Mouse (Mus musculus): ENCODE data around the gene Nkain2. TPM values are rescaled to one million over a fixed set of nuclear protein-coding genes. Genes with fewer than 3 reads are reported as not detected.

Gene Nkain2
- polyA plus RNA-seq, 1 experiment from 2014 or later = 18.3 TPM

DNA sequence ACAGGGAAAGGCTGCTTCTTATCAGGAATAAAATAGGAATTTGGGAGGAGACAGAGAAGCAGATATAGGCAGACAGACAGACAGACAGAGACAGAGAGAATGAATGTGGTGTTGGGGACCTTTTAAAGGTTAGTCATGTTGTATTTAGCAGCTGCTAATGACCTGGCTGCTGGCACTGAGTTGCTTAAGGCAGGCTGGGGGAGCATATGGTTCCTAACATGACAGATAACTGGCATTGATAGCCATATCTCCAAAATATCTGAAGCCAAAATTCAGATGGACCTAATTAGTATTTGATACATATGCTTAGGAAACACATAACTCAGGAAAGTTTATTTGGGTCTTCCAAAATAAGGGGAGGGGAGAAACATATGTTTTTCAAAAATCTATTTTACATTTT, 285.8 kb downstream of the Nkain2 start:
- DNase-seq (ENCODE audit: low spot score) = no peak

GRCm38 (mm10) chr10:32602798-32603197, 287.5 kb downstream of the Nkain2 start:
- no peak overlapping the region for H3K9ac ChIP-seq
- 76% methylated on average over 4 of the region's 4 CpGs for WGBS

More for the DNA sequence above, 285.8 kb downstream of the Nkain2 start:
- Histone ChIP-seq H3K4me1 (replicated peaks; ENCODE audit: control insufficient read depth, insufficient read depth, low read length) (no peaks in the 10 kb centered on the region), H3K36me3 (replicated peaks; ENCODE audit: control insufficient read depth, insufficient read depth) (no peaks in the 10 kb centered on the region), H3K4me3 (replicated peaks; ENCODE audit: low read length) (no peak overlapping the region), H3K27me3 (ENCODE audit: control insufficient read depth, insufficient read depth, low read length) (no peaks in the 10 kb centered on the region), H3K4me2 (replicated peaks) (no peak overlapping the region), H3K27ac (no peak overlapping the region), H3K9ac (no peak overlapping the region), H3K9me3 (ENCODE audit: control insufficient read depth, low read length) (no peaks in the 10 kb centered on the region)
- no peak for ATAC-seq (ENCODE audit: low FRiP score)

DNA sequence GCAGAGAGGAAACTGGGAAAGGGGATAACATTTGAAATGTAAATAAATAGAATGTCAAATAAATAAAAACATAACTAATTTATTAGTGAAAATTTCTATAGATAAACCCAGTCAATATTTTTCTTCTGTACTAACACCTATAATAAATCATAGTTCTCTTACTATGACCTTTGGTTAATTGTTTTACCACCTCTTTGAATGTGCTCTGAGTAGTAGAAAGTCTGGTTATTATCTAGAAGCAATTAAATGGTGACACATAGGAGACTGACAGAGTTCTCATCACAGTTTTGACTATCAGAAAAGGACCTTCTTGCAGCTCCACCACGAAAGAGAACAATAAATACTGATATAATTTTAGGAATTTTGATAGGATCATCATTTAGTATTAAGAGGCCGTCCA, 295.3 kb downstream of the Nkain2 start:
- no peaks in the 10 kb centered on the region for H3K27me3 ChIP-seq (ENCODE audit: control insufficient read depth, insufficient read depth, low read length)
- DNase-seq (ENCODE audit: low spot score) (no peak), ATAC-seq (ENCODE audit: low FRiP score) (no peak)
- no peak overlapping the region for H3K9ac ChIP-seq
- H3K36me3 ChIP-seq (replicated peaks; ENCODE audit: control insufficient read depth, insufficient read depth) = no peaks in the 10 kb centered on the region
- H3K9me3 ChIP-seq (ENCODE audit: control insufficient read depth, low read length) = no peaks in the 10 kb centered on the region
- H3K4me2 ChIP-seq (replicated peaks) = no peak overlapping the region
- H3K4me1 ChIP-seq (replicated peaks; ENCODE audit: control insufficient read depth, insufficient read depth, low read length) = no peaks in the 10 kb centered on the region
- H3K4me3 ChIP-seq (replicated peaks; ENCODE audit: low read length) = no peak overlapping the region
- H3K27ac ChIP-seq = no peak overlapping the region
- WGBS = 78% methylated on average over 2 of the region's 2 CpGs

More at GRCm38 (mm10) chr10:32602798-32603197, 287.5 kb downstream of the Nkain2 start:
- H3K27me3 ChIP-seq (ENCODE audit: control insufficient read depth, insufficient read depth, low read length) = no peaks in the 10 kb centered on the region
- H3K9me3 ChIP-seq (ENCODE audit: control insufficient read depth, low read length) = no peaks in the 10 kb centered on the region
- no peak overlapping the region for H3K27ac ChIP-seq
- no peak for ATAC-seq (ENCODE audit: low FRiP score)
- no peaks in the 10 kb centered on the region for H3K36me3 ChIP-seq (replicated peaks; ENCODE audit: control insufficient read depth, insufficient read depth)
- H3K4me2 ChIP-seq (replicated peaks) = no peak overlapping the region
- no peaks in the 10 kb centered on the region for H3K4me1 ChIP-seq (replicated peaks; ENCODE audit: control insufficient read depth, insufficient read depth, low read length)
- no peak for DNase-seq (ENCODE audit: low spot score)
- H3K4me3 ChIP-seq (replicated peaks; ENCODE audit: low read length) = no peak overlapping the region

GRCm38 (mm10) chr10:32577276-32577580, 313.0 kb downstream of the Nkain2 start:
- no peak overlapping the region for H3K4me3 ChIP-seq (replicated peaks; ENCODE audit: low read length)
- no peak overlapping the region for H3K4me2 ChIP-seq (replicated peaks)
- no peaks in the 10 kb centered on the region for H3K27me3 ChIP-seq (ENCODE audit: control insufficient read depth, insufficient read depth, low read length)
- H3K27ac ChIP-seq = no peak overlapping the region
- H3K9ac ChIP-seq = no peak overlapping the region
- no peaks in the 10 kb centered on the region for H3K36me3 ChIP-seq (replicated peaks; ENCODE audit: control insufficient read depth, insufficient read depth)
- H3K9me3 ChIP-seq (ENCODE audit: control insufficient read depth, low read length) = 0 out of 2 replicates have a peak, but pooled peaks cover 6% of the 10 kb centered on the region
- ATAC-seq (ENCODE audit: low FRiP score) = 0 out of 2 replicates have a peak, but pooled peaks have one; percentile 46
- no peaks in the 10 kb centered on the region for H3K4me1 ChIP-seq (replicated peaks; ENCODE audit: control insufficient read depth, insufficient read depth, low read length)
- DNase-seq (ENCODE audit: low spot score) = peak; percentile 28
- WGBS = 30% methylated on average over 3 of the region's 3 CpGs

- Histone ChIP-seq H3K36me3 (replicated peaks; ENCODE audit: control insufficient read depth, insufficient read depth) (no peaks in the 10 kb centered on the region), H3K27me3 (ENCODE audit: control insufficient read depth, insufficient read depth, low read length) (no peaks in the 10 kb centered on the region), H3K4me2 (replicated peaks) (no peak overlapping the region), H3K4me1 (replicated peaks; ENCODE audit: control insufficient read depth, insufficient read depth, low read length) (no peaks in the 10 kb centered on the region), H3K9me3 (ENCODE audit: control insufficient read depth, low read length) (0 out of 2 replicates have a peak, but pooled peaks cover 6% of the 10 kb centered on the region), H3K9ac (no peak overlapping the region), H3K4me3 (replicated peaks; ENCODE audit: low read length) (no peak overlapping the region), H3K27ac (no peak overlapping the region)
- ATAC-seq (ENCODE audit: low FRiP score) (peak; percentile 60; the same call in 1 of the 2 replicates), DNase-seq (ENCODE audit: low spot score) (no peak)
- WGBS = 13% methylated on average over 2 of the region's 2 CpGs
Observed at GRCm38 (mm10) chr10:32576559-32577275, 313.5 kb downstream of the Nkain2 start.

DNA sequence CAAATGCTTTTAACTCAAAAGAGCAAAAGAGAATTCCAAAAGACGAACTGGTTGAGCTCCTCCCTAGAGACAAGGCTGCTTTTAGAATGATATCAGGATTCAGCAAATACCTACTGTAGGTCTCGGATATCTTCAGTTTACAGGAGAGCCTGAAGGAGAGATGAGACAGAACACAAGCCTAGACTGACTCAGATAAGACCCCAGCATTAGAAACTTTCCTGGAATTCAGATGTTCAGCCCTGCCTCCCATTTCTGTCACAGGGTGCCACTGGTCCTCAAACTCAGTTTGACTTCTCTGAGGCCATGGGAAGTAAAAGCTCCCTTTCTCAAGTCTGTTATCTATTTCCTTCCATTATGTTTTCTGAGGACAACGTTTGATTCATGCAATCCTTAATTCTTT, 332.6 kb downstream of the Nkain2 start:
- Histone ChIP-seq H3K9me3 (ENCODE audit: control insufficient read depth, low read length) (no peaks in the 10 kb centered on the region), H3K9ac (no peak overlapping the region), H3K4me3 (replicated peaks; ENCODE audit: low read length) (no peak overlapping the region), H3K27ac (no peak overlapping the region), H3K4me2 (replicated peaks) (no peak overlapping the region), H3K27me3 (ENCODE audit: control insufficient read depth, insufficient read depth, low read length) (no peaks in the 10 kb centered on the region), H3K36me3 (replicated peaks; ENCODE audit: control insufficient read depth, insufficient read depth) (no peaks in the 10 kb centered on the region), H3K4me1 (replicated peaks; ENCODE audit: control insufficient read depth, insufficient read depth, low read length) (no peaks in the 10 kb centered on the region)
- ATAC-seq (ENCODE audit: low FRiP score) (no peak), DNase-seq (ENCODE audit: low spot score) (no peak)
- WGBS = 81% methylated on average over 3 of the region's 3 CpGs

DNA sequence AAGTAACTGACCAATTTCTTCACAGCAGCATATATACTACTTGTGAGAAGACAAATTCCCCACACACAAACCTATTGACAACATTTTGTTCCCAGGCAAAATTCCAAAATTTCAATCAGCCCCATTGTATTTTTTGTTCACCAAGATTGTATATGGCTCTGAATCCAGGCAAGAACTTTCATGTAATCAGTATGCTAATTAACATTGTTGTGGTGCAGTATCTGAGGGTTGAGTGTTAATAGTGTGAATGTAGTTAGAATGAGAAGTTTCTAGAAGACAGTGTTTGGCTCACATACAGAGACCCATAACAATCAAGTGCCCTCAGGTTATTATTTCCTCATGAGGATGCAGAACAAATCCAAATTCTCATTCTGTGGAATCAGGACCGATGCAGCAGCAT, 354.2 kb downstream of the Nkain2 start:
- H3K36me3 ChIP-seq (replicated peaks; ENCODE audit: control insufficient read depth, insufficient read depth) = no peaks in the 10 kb centered on the region
- no peak overlapping the region for H3K4me2 ChIP-seq (replicated peaks)
- DNase-seq (ENCODE audit: low spot score) (no peak), ATAC-seq (ENCODE audit: low FRiP score) (no peak)
- no peak overlapping the region for H3K4me3 ChIP-seq (replicated peaks; ENCODE audit: low read length)
- H3K4me1 ChIP-seq (replicated peaks; ENCODE audit: control insufficient read depth, insufficient read depth, low read length) = no peaks in the 10 kb centered on the region
- WGBS = 62% methylated on average over 1 of the region's 1 CpGs
- no peak overlapping the region for H3K27ac ChIP-seq
- no peaks in the 10 kb centered on the region for H3K27me3 ChIP-seq (ENCODE audit: control insufficient read depth, insufficient read depth, low read length)
- H3K9ac ChIP-seq = no peak overlapping the region
- H3K9me3 ChIP-seq (ENCODE audit: control insufficient read depth, low read length) = no peaks in the 10 kb centered on the region

- Histone ChIP-seq H3K4me1 (replicated peaks; ENCODE audit: control insufficient read depth, insufficient read depth, low read length) (no peaks in the 10 kb centered on the region), H3K9ac (no peak overlapping the region), H3K36me3 (replicated peaks; ENCODE audit: control insufficient read depth, insufficient read depth) (no peaks in the 10 kb centered on the region), H3K27ac (no peak overlapping the region), H3K4me2 (replicated peaks) (no peak overlapping the region), H3K4me3 (replicated peaks; ENCODE audit: low read length) (no peak overlapping the region), H3K9me3 (ENCODE audit: control insufficient read depth, low read length) (no peaks in the 10 kb centered on the region), H3K27me3 (ENCODE audit: control insufficient read depth, insufficient read depth, low read length) (no peaks in the 10 kb centered on the region)
- no peak for ATAC-seq (ENCODE audit: low FRiP score)
- WGBS = 94% methylated on average over 1 of the region's 1 CpGs
- no peak for DNase-seq (ENCODE audit: low spot score)
Observed at GRCm38 (mm10) chr10:32510821-32511220, 379.4 kb downstream of the Nkain2 start.

DNA sequence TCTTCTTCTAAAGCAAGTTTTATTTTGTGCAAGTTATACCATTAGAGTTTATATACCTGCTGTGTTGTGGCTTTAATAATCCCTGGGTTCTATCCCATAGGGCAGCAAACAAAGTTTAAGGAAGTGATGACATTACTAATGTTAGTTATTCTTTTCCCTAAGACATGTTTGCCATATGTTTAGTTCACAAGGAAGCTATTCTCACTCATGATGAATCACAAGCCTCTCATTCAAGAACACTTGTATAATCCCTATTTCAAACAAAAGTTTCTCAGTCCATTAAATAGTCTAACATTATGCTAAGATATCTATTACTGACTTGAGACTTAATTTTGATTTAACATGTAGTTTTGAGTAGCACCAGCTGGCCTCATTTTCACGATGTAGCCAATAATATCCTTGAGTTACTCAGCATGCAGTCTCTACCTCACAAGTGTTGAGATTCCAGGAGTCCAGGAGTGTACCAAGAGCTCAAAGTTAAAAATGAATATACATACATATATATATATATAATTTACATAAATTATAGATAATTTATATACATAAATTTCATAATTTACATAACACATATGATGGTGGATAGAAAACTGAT, 395.6 kb downstream of the Nkain2 start:
- no peak for ATAC-seq (ENCODE audit: low FRiP score)

More for the DNA sequence above, 395.6 kb downstream of the Nkain2 start:
- no peak overlapping the region for H3K9ac ChIP-seq
- DNase-seq (ENCODE audit: low spot score) = no peak
- no peak overlapping the region for H3K27ac ChIP-seq
- H3K4me1 ChIP-seq (replicated peaks; ENCODE audit: control insufficient read depth, insufficient read depth, low read length) = no peaks in the 10 kb centered on the region
- H3K27me3 ChIP-seq (ENCODE audit: control insufficient read depth, insufficient read depth, low read length) = no peaks in the 10 kb centered on the region
- H3K4me3 ChIP-seq (replicated peaks; ENCODE audit: low read length) = no peak overlapping the region
- no peaks in the 10 kb centered on the region for H3K9me3 ChIP-seq (ENCODE audit: control insufficient read depth, low read length)
- H3K36me3 ChIP-seq (replicated peaks; ENCODE audit: control insufficient read depth, insufficient read depth) = no peaks in the 10 kb centered on the region
- no peak overlapping the region for H3K4me2 ChIP-seq (replicated peaks)
- WGBS = 80% methylated on average over 1 of the region's 1 CpGs
